Mouse (Mus musculus): ENCODE measurements around the gene Dnali1. TPM values are rescaled to one million over a fixed set of nuclear protein-coding genes. Genes with fewer than 3 reads are reported as not detected.
A peak's percentile ranks its signal among the peaks of the same experiment; 100 is the strongest.

Gene Dnali1
- polyA plus RNA-seq, 1 experiment from 2014 or later = 0.16 TPM

GRCm38 (mm10) chr4:125078698-125079097 is 13.2 kb upstream of the Dnali1 start:
- Histone ChIP-seq H3K4me2 (no peak overlapping the region), H3K36me3 (peaks cover 13% of the 10 kb centered on the region), H3K4me3 (no peak overlapping the region), H3K27me3 (no peaks in the 10 kb centered on the region), H3K4me1 (replicated peaks) (no peaks in the 10 kb centered on the region), H3K27ac (no peak overlapping the region), H3K9ac (no peak overlapping the region), H3K9me3 (replicated peaks) (no peaks in the 10 kb centered on the region)
- ATAC-seq (replicated peaks; ENCODE audit: insufficient number of reproducible peaks, insufficient read depth, low FRiP score, low read depth) = no peak
- 92% methylated on average over 2 of the region's 2 CpGs for WGBS

- peaks cover 23% of the 10 kb centered on the region for H3K36me3 ChIP-seq
- no peak overlapping the region for H3K4me2 ChIP-seq
- 81% methylated on average over 2 of the region's 2 CpGs for WGBS
- ATAC-seq (replicated peaks; ENCODE audit: insufficient number of reproducible peaks, insufficient read depth, low FRiP score, low read depth) = no peak
- H3K27ac ChIP-seq = no peak overlapping the region
- H3K4me3 ChIP-seq = no peak overlapping the region
- no peak overlapping the region for H3K9ac ChIP-seq
- H3K27me3 ChIP-seq = no peaks in the 10 kb centered on the region
- H3K4me1 ChIP-seq (replicated peaks) = no peaks in the 10 kb centered on the region
- no peaks in the 10 kb centered on the region for H3K9me3 ChIP-seq (replicated peaks)
These were observed 12.2 kb upstream of the Dnali1 start for GRCm38 (mm10) chr4:125077700-125078099.

GRCm38 (mm10) chr4:125066490-125067370 is 1.2 kb upstream of the Dnali1 start, which contains the start of gene Snip1:
Snip1 (plus strand) TSS chr4:125066672.
- Histone ChIP-seq H3K27ac (peak within 1 kb of the TSS; percentile 73), H3K9ac (peak within 1 kb of the TSS; percentile 84), H3K36me3 (peaks cover 32% of the 10 kb centered on the region), H3K9me3 (replicated peaks) (no peaks in the 10 kb centered on the region), H3K4me2 (peak within 1 kb of the TSS; percentile 88), H3K4me3 (peak within 1 kb of the TSS; percentile 78), H3K27me3 (no peaks in the 10 kb centered on the region), H3K4me1 (replicated peaks) (peaks cover 18% of the 10 kb centered on the region)
- WGBS = under 1% methylated on average over 71 of the region's 78 CpGs
- ATAC-seq (replicated peaks; ENCODE audit: insufficient number of reproducible peaks, insufficient read depth, low FRiP score, low read depth) = peak; percentile 91

GRCm38 (mm10) chr4:125063829-125064228 is 1.7 kb downstream of the Dnali1 start:
- Histone ChIP-seq H3K9ac (no peak overlapping the region), H3K9me3 (replicated peaks) (no peaks in the 10 kb centered on the region), H3K4me1 (replicated peaks) (peaks cover 20% of the 10 kb centered on the region), H3K4me2 (no peak overlapping the region), H3K27me3 (no peaks in the 10 kb centered on the region), H3K27ac (no peak overlapping the region), H3K36me3 (0 out of 2 replicates have a peak, but pooled peaks cover 5% of the 10 kb centered on the region), H3K4me3 (no peak overlapping the region)
- no peak for ATAC-seq (replicated peaks; ENCODE audit: insufficient number of reproducible peaks, insufficient read depth, low FRiP score, low read depth)
- WGBS = 67% methylated on average over 8 of the region's 8 CpGs

GRCm38 (mm10) chr4:125059025-125059424 is 6.5 kb downstream of the Dnali1 start:
- peaks cover 15% of the 10 kb centered on the region for H3K36me3 ChIP-seq
- H3K9me3 ChIP-seq (replicated peaks) = no peaks in the 10 kb centered on the region
- H3K27ac ChIP-seq = no peak overlapping the region
- H3K4me3 ChIP-seq = peak overlapping the region; percentile 30
- 4% methylated on average over 8 of the region's 8 CpGs for WGBS
- H3K4me1 ChIP-seq (replicated peaks) = peaks cover 17% of the 10 kb centered on the region
- H3K4me2 ChIP-seq = peak overlapping the region; percentile 54
- peak overlapping the region; percentile 17; the same call in 1 of the 2 replicates for H3K9ac ChIP-seq
- peak; percentile 76; the same call in 1 of the 2 replicates for ATAC-seq (replicated peaks; ENCODE audit: insufficient number of reproducible peaks, insufficient read depth, low FRiP score, low read depth)
- no peaks in the 10 kb centered on the region for H3K27me3 ChIP-seq

GRCm38 (mm10) chr4:125058033-125058432 is 7.5 kb downstream of the Dnali1 start:
- H3K4me1 ChIP-seq (replicated peaks) = peaks cover 17% of the 10 kb centered on the region
- no peak overlapping the region for H3K9ac ChIP-seq
- ATAC-seq (replicated peaks; ENCODE audit: insufficient number of reproducible peaks, insufficient read depth, low FRiP score, low read depth) = no peak
- no peaks in the 10 kb centered on the region for H3K9me3 ChIP-seq (replicated peaks)
- H3K36me3 ChIP-seq = peaks cover 25% of the 10 kb centered on the region
- WGBS = 31% methylated on average over 5 of the region's 5 CpGs
- H3K4me3 ChIP-seq = no peak overlapping the region
- no peak overlapping the region for H3K4me2 ChIP-seq
- no peaks in the 10 kb centered on the region for H3K27me3 ChIP-seq
- no peak overlapping the region for H3K27ac ChIP-seq

GRCm38 (mm10) chr4:125057273-125057672 is 8.2 kb downstream of the Dnali1 start:
- 12% methylated on average over 3 of the region's 3 CpGs for WGBS
- no peak overlapping the region for H3K9ac ChIP-seq
- peaks cover 31% of the 10 kb centered on the region for H3K36me3 ChIP-seq
- 0 out of 2 replicates have a peak overlapping the region, but pooled peaks have one; percentile 14 for H3K27ac ChIP-seq
- H3K9me3 ChIP-seq (replicated peaks) = no peaks in the 10 kb centered on the region
- no peak overlapping the region for H3K4me3 ChIP-seq
- peaks cover 17% of the 10 kb centered on the region for H3K4me1 ChIP-seq (replicated peaks)
- ATAC-seq (replicated peaks; ENCODE audit: insufficient number of reproducible peaks, insufficient read depth, low FRiP score, low read depth) = no peak
- no peak overlapping the region; the same call in 1 of the 2 replicates for H3K4me2 ChIP-seq
- no peaks in the 10 kb centered on the region for H3K27me3 ChIP-seq

- Histone ChIP-seq H3K27me3 (no peaks in the 10 kb centered on the region), H3K4me2 (no peak overlapping the region), H3K9me3 (replicated peaks) (no peaks in the 10 kb centered on the region), H3K9ac (no peak overlapping the region), H3K4me1 (replicated peaks) (peaks cover 17% of the 10 kb centered on the region), H3K27ac (no peak overlapping the region), H3K4me3 (no peak overlapping the region), H3K36me3 (peaks cover 38% of the 10 kb centered on the region)
- no peak for ATAC-seq (replicated peaks; ENCODE audit: insufficient number of reproducible peaks, insufficient read depth, low FRiP score, low read depth)
- WGBS = 85% methylated on average over 4 of the region's 4 CpGs
These were observed 9.0 kb downstream of the Dnali1 start for GRCm38 (mm10) chr4:125056476-125056875.

GRCm38 (mm10) chr4:125055385-125055784 is 10.1 kb downstream of the Dnali1 start:
- Histone ChIP-seq H3K27me3 (no peaks in the 10 kb centered on the region), H3K9ac (no peak overlapping the region), H3K27ac (no peak overlapping the region), H3K4me1 (replicated peaks) (peaks cover 17% of the 10 kb centered on the region), H3K4me3 (no peak overlapping the region), H3K9me3 (replicated peaks) (no peaks in the 10 kb centered on the region), H3K4me2 (no peak overlapping the region), H3K36me3 (peaks cover 48% of the 10 kb centered on the region)
- WGBS = 64% methylated on average over 9 of the region's 9 CpGs
- ATAC-seq (replicated peaks; ENCODE audit: insufficient number of reproducible peaks, insufficient read depth, low FRiP score, low read depth) = no peak

GRCm38 (mm10) chr4:125044454-125044853 is 21.0 kb downstream of the Dnali1 start:
- no peak overlapping the region for H3K9ac ChIP-seq
- H3K27me3 ChIP-seq = no peaks in the 10 kb centered on the region
- WGBS = 87% methylated on average over 7 of the region's 7 CpGs
- no peak overlapping the region for H3K27ac ChIP-seq
- H3K4me1 ChIP-seq (replicated peaks) = no peaks in the 10 kb centered on the region
- no peak overlapping the region for H3K4me3 ChIP-seq
- no peaks in the 10 kb centered on the region for H3K9me3 ChIP-seq (replicated peaks)
- H3K36me3 ChIP-seq = peaks cover 89% of the 10 kb centered on the region
- no peak overlapping the region for H3K4me2 ChIP-seq
- ATAC-seq (replicated peaks; ENCODE audit: insufficient number of reproducible peaks, insufficient read depth, low FRiP score, low read depth) = no peak

GRCm38 (mm10) chr4:125034341-125034740 is 31.2 kb downstream of the Dnali1 start:
- WGBS = 89% methylated on average over 4 of the region's 4 CpGs
- H3K36me3 ChIP-seq = peaks cover 27% of the 10 kb centered on the region
- H3K27ac ChIP-seq = no peak overlapping the region
- no peak for ATAC-seq (replicated peaks; ENCODE audit: insufficient number of reproducible peaks, insufficient read depth, low FRiP score, low read depth)
- H3K4me2 ChIP-seq = no peak overlapping the region
- peaks cover 11% of the 10 kb centered on the region for H3K4me1 ChIP-seq (replicated peaks)
- no peak overlapping the region for H3K4me3 ChIP-seq
- H3K9me3 ChIP-seq (replicated peaks) = no peaks in the 10 kb centered on the region
- no peaks in the 10 kb centered on the region for H3K27me3 ChIP-seq
- H3K9ac ChIP-seq = no peak overlapping the region

Data from heart, embryonic 15.5 days (tissue).